Mouse (Mus musculus) cerebellum, adult 2 months (tissue): ENCODE measurements around the gene Klc4. TPM values are rescaled to one million over a fixed set of nuclear protein-coding genes. Genes with fewer than 3 reads are reported as not detected.
A peak's percentile ranks its signal among the peaks of the same experiment; 100 is the strongest.

ENCODE experiments used
- DNase-seq, 2 experiments: peaks; one replicate each; pipeline ENCODE4 v3.0.0; 2021
- H3K27ac ChIP-seq: fragments of 200-500 bp; 2 replicates; pipeline ENCODE4 v1.5.1; 2012; ENCODE audit warnings: low read length, control low read depth, inconsistent platforms; ENCODE audit not compliant: insufficient read depth
- H3K27me3 ChIP-seq: fragments of 200-500 bp; 2 replicates; pipeline ENCODE4 v1.6.1; 2012; ENCODE audit warnings: inconsistent platforms, mild to moderate bottlenecking, low read length, moderate library complexity; ENCODE audit not compliant: control insufficient read depth, insufficient read depth
- H3K4me1 ChIP-seq: fragments of 200-500 bp; 2 replicates; pipeline ENCODE4 v1.6.1; 2011; ENCODE audit warnings: low read length; ENCODE audit not compliant: control insufficient read depth, insufficient read depth
- H3K4me3 ChIP-seq: fragments of 200-500 bp; replicated peaks from 2 replicates; pipeline ENCODE3; 2011; ENCODE audit warnings: mild to moderate bottlenecking, low read depth, low read length, control low read depth; ENCODE audit not compliant: insufficient read depth
- CTCF ChIP-seq: fragments of 200-500 bp; IDR thresholded peaks from 2 replicates; pipeline ENCODE4 v1.5.1; 2011; ENCODE audit warnings: low read depth, mild to moderate bottlenecking, control low read depth, low read length, moderate library complexity, borderline replicate concordance; ENCODE audit not compliant: insufficient read depth
- POLR2A ChIP-seq: fragments of 200-500 bp; IDR thresholded peaks from 2 replicates; pipeline ENCODE4 v1.6.1; 2011; ENCODE audit warnings: low read length, control low read depth, borderline replicate concordance; ENCODE audit not compliant: insufficient read depth
- WGBS: fragments of 180-500 bp; shearing (Covaris S2); methylation state at CpG from one replicate; pipeline ENCODE4 v1.1.7; 2018; 5-methylcytosine and 5-hydroxymethylcytosine counted together
- polyA plus RNA-seq: library from polyadenylated mRNA; depleted of rRNA; stranded (reverse); fragments of >200 nt; gene quantifications from 2 replicates; pipeline ENCODE4 v1.2.3, GENCODE M21; 2012; rRNA removed

Klc4 gene
- polyA plus RNA-seq: 28.1 and 29.8 TPM in 2 replicates

- peak; percentile 99 to 100 for DNase-seq
- peak within 1 kb of the TSS; percentile 93 for H3K27ac ChIP-seq
- 0% methylated on average over 53 of the region's 53 CpGs for WGBS
- peak; percentile 96 for TF ChIP-seq POLR2A
- TF ChIP-seq CTCF: no peak
- H3K4me1 ChIP-seq: peaks cover 14% of the 10 kb centered on the region
- no peaks in the 10 kb centered on the region for H3K27me3 ChIP-seq
- peak within 1 kb of the TSS; percentile 96 for H3K4me3 ChIP-seq
Measured at GRCm38 (mm10) chr17:46645561-46646321, at the start of gene Klc4, which contains the start of gene Mrpl2. TSS of gene Klc4 (minus strand) at chr17:46646022. TSS of gene Mrpl2 (plus strand) at chr17:46646229.

GRCm38 (mm10) chr17:46694517-46695063 lies 48.8 kb upstream of the Klc4 start:
- Histone ChIP-seq H3K27ac (no peak overlapping the region), H3K27me3 (no peaks in the 10 kb centered on the region), H3K4me1 (peaks cover 2% of the 10 kb centered on the region; the same call in 1 of the 2 replicates), H3K4me3 (no peak overlapping the region)
- WGBS: 84% methylated on average over 1 of the region's 1 CpGs
- DNase-seq: no peak
- TF ChIP-seq CTCF (no peak), POLR2A (no peak)

- H3K4me1 ChIP-seq: no peaks in the 10 kb centered on the region
- no peak overlapping the region for H3K27ac ChIP-seq
- no peak for DNase-seq
- H3K27me3 ChIP-seq: no peaks in the 10 kb centered on the region
- no peak overlapping the region for H3K4me3 ChIP-seq
- TF ChIP-seq CTCF: no peak
- TF ChIP-seq POLR2A: no peak
- WGBS: 97% methylated on average over 2 of the region's 2 CpGs
Measured at GRCm38 (mm10) chr17:46691390-46691789, 45.6 kb upstream of the Klc4 start.

- Histone ChIP-seq H3K27ac (no peak overlapping the region), H3K27me3 (no peaks in the 10 kb centered on the region), H3K4me1 (no peaks in the 10 kb centered on the region), H3K4me3 (no peak overlapping the region)
- 90% methylated on average over 12 of the region's 12 CpGs for WGBS
- TF ChIP-seq CTCF: no peak
- no peak for TF ChIP-seq POLR2A
- DNase-seq: no peak
Measured at GRCm38 (mm10) chr17:46690665-46691064, 44.8 kb upstream of the Klc4 start.

GRCm38 (mm10) chr17:46685913-46686312 lies 40.1 kb upstream of the Klc4 start:
- DNase-seq: no peak
- Histone ChIP-seq H3K4me3 (no peak overlapping the region), H3K27me3 (no peaks in the 10 kb centered on the region), H3K4me1 (0 out of 2 replicates have a peak, but pooled peaks cover 3% of the 10 kb centered on the region), H3K27ac (no peak overlapping the region)
- TF ChIP-seq CTCF: no peak
- 89% methylated on average over 6 of the region's 6 CpGs for whole genome bisulfite sequencing

- no peak for DNase-seq
- TF ChIP-seq CTCF (no peak), POLR2A (no peak)
- H3K27ac ChIP-seq: no peak overlapping the region
- H3K27me3 ChIP-seq: no peaks in the 10 kb centered on the region
- WGBS: 74% methylated on average over 16 of the region's 16 CpGs
- no peak overlapping the region for H3K4me3 ChIP-seq
- peaks cover 15% of the 10 kb centered on the region for H3K4me1 ChIP-seq
Measured at GRCm38 (mm10) chr17:46682654-46683389, 37.0 kb upstream of the Klc4 start.

- Histone ChIP-seq H3K27ac (peak overlapping the region; percentile 21; the same call in 1 of the 2 replicates), H3K4me3 (peak overlapping the region; percentile 70), H3K27me3 (no peaks in the 10 kb centered on the region), H3K4me1 (peaks cover 15% of the 10 kb centered on the region)
- TF ChIP-seq POLR2A (no peak), CTCF (no peak)
- 19% methylated on average over 12 of the region's 12 CpGs for WGBS
- peak in 1 of 2 experiments; percentile 47 for DNase-seq
Measured at GRCm38 (mm10) chr17:46681466-46682118, 35.8 kb upstream of the Klc4 start.
